Mouse (Mus musculus) kidney, adult 2 months (tissue): ENCODE measurements around the gene Tgfbr1.

Experiments used
- CTCF ChIP-seq: fragments of 200-500 bp; conservative IDR thresholded peaks from 2 replicates; pipeline ENCODE4 v1.5.1; 2011; ENCODE audit warnings: low read depth, mild to moderate bottlenecking, control low read depth, low read length, moderate library complexity, mixed read lengths; ENCODE audit not compliant: insufficient read depth, insufficient read length
- POLR2A ChIP-seq: fragments of 200-500 bp; IDR thresholded peaks from one replicate; pipeline ENCODE4 v1.6.1; 2011; ENCODE audit warnings: low read depth, low read length, control low read depth

DNA sequence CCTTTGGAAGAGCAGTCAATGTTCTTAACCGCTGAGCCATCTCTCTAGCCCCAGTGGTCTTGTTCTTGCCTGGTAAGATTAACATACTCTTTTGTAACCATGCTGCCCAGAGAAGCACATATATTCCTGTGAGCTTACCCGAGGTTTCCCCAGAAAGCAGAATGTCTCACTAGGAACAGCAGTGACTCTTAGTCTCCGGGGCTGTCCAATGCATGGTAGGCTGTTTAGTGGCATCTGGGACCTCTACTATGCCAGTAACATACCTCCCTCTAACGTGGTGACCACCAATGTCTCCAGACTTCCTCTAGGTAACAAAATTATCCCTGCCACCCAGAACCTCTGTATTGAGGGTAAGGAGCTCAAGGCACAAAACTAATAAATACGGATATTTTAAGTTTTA is 78.1 kb downstream of the Tgfbr1 start:
- TF ChIP-seq CTCF (no peak), POLR2A (no peak)
